Mouse (Mus musculus) gonadal fat pad, adult 2 months (tissue): ENCODE measurements around the gene Ppip5k1. TPM values are rescaled to one million over a fixed set of nuclear protein-coding genes. Genes with fewer than 3 reads are reported as not detected.
"Not testable (repeated sequence)": the region's sequence is repeated elsewhere in the genome, so short reads cannot be mapped to it uniquely, and the experiment has no call there.

Experiments used
- DNase-seq: peaks from one replicate; pipeline ENCODE4 v3.0.0-alpha.2; 2012; ENCODE audit warnings: low read depth
- polyA plus RNA-seq: library from polyadenylated mRNA; depleted of rRNA; stranded (reverse); fragments of >200 nt; gene quantifications from 2 replicates; pipeline ENCODE4 v1.2.3, GENCODE M21; 2012; rRNA removed

Ppip5k1 gene
- polyA plus RNA-seq, result 45.3 and 52.8 TPM in 2 replicates

- peak; percentile 38 for DNase-seq
Measured at GRCm38 (mm10) chr2:121354820-121355592, at the start of gene Ppip5k1. Ppip5k1 (minus strand) TSS chr2:121355396.

GRCm38 (mm10) chr2:121403296-121403695, 48.1 kb upstream of the Ppip5k1 start:
- no peak for DNase-seq

- no peak for DNase-seq
Measured at GRCm38 (mm10) chr2:121396624-121397023, 41.4 kb upstream of the Ppip5k1 start.

- not testable (repeated sequence) for DNase-seq
Measured at GRCm38 (mm10) chr2:121386961-121387575, 31.9 kb upstream of the Ppip5k1 start, which contains the start of gene Strc. Strc (minus strand) TSS chr2:121387168.

- DNase-seq, result no peak
Measured at GRCm38 (mm10) chr2:121374766-121375165, 19.6 kb upstream of the Ppip5k1 start.

GRCm38 (mm10) chr2:121372266-121372665, 17.1 kb upstream of the Ppip5k1 start:
- no peak for DNase-seq

GRCm38 (mm10) chr2:121370921-121371320, 15.7 kb upstream of the Ppip5k1 start:
- peak; percentile 61 for DNase-seq

GRCm38 (mm10) chr2:121368831-121369230, 13.6 kb upstream of the Ppip5k1 start:
- peak; percentile 30 for DNase-seq

GRCm38 (mm10) chr2:121363656-121364055, 8.5 kb upstream of the Ppip5k1 start:
- DNase-seq, result no peak

- DNase-seq, result no peak
Measured at GRCm38 (mm10) chr2:121359461-121359860, 4.3 kb upstream of the Ppip5k1 start.

- DNase-seq, result no peak
Measured at GRCm38 (mm10) chr2:121358381-121358780, 3.2 kb upstream of the Ppip5k1 start.

GRCm38 (mm10) chr2:121357961-121358360, 2.8 kb upstream of the Ppip5k1 start:
- DNase-seq, result no peak

GRCm38 (mm10) chr2:121357494-121357893, 2.3 kb upstream of the Ppip5k1 start, which contains the start of gene Ckmt1:
Ckmt1 (plus strand) TSS chr2:121357714.
- DNase-seq, result no peak

GRCm38 (mm10) chr2:121354378-121354777, 818 bp downstream of the Ppip5k1 start:
- DNase-seq, result no peak

GRCm38 (mm10) chr2:121353156-121353555, 2.0 kb downstream of the Ppip5k1 start:
- no peak for DNase-seq

GRCm38 (mm10) chr2:121339057-121339456, 16.1 kb downstream of the Ppip5k1 start:
- DNase-seq, result no peak

- no peak for DNase-seq
Measured at GRCm38 (mm10) chr2:121329492-121329891, 25.7 kb downstream of the Ppip5k1 start.

- DNase-seq, result no peak
Measured at GRCm38 (mm10) chr2:121323693-121324470, 31.3 kb downstream of the Ppip5k1 start.

- no peak for DNase-seq
Measured at GRCm38 (mm10) chr2:121323041-121323440, 32.2 kb downstream of the Ppip5k1 start.

GRCm38 (mm10) chr2:121316278-121316677, 38.9 kb downstream of the Ppip5k1 start:
- no peak for DNase-seq

- no peak for DNase-seq
Measured at GRCm38 (mm10) chr2:121308997-121309416, 46.2 kb downstream of the Ppip5k1 start.

GRCm38 (mm10) chr2:121300036-121300435, 55.2 kb downstream of the Ppip5k1 start:
- no peak for DNase-seq
